Mouse (Mus musculus): Measurements from ENCODE around the gene Zmiz1. TPM values are rescaled to one million over a fixed set of nuclear protein-coding genes. Genes with fewer than 3 reads are reported as not detected.

The Zmiz1 gene
- total RNA-seq, 2 experiments from 2014 or later = 106 to 107 TPM

DNA sequence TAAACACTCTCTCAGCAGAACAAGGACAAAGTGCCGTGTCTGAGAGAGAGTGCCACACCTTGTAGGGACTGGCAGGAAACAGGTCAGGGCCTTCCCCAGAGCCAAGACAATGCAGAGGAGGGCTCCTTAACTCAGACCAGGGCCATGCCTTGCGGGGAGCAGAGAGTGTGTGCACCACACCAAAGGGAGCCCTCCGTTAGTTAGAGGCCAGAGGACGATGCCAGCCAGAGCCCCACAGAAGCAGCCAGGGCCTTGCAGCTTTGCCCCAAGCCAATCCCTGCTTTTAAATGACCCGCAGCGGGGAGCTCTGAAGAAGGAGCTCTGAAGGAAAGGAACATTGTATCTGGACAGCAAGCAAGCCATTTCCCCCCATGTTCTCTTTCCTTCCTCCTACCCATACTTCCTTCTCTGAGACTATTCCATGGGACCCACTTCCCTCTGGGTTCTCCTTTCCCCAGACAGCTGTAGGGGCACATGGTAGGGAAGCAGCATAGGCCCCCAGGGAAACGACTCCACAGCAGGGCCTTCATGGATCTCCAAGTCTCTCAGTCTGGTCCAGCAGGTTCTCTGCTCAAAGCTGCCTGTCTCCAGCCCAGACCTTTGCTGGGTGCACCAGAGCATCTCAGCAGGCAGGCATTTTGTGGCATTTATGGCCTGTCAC, 204.8 kb downstream of the Zmiz1 start:
- no peak overlapping the region for H3K4me3 ChIP-seq
- intact Hi-C loops (cut with DNase I) = no loop called here
- DNase-seq (ENCODE audit: extremely low spot score in 1 of 2, low spot score in 2 of 2) = no peak
- no peak overlapping the region for H3K27ac ChIP-seq
- TF ChIP-seq CTCF (IDR thresholded peaks at IDR 0.05) = no peak

DNA sequence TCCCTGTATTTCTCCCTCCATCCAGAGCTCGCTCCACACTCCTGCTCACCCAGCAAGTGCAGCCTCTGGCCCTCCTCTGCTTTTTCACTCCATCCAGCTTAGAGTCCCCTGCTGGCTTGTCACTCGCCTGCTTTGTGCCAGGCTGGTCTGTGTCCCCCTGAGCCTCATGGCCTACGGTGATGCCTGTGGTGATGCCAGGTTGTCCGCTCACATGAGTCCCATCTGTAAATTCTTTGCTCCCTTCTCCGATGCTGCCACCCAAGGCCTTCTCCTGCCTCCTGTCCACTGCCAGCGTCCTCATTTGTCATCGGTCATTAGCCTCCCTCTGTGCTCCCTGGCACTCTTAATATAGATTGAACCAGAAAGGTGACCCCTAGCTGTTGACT, 205.3 kb downstream of the Zmiz1 start:
- Histone ChIP-seq H3K27ac (no peak overlapping the region), H3K4me3 (no peak overlapping the region)
- DNase-seq (ENCODE audit: extremely low spot score in 1 of 2, low spot score in 2 of 2) = no peak
- TF ChIP-seq CTCF (IDR thresholded peaks at IDR 0.05) = no peak
- intact Hi-C loops (cut with DNase I) = no loop called here

DNA sequence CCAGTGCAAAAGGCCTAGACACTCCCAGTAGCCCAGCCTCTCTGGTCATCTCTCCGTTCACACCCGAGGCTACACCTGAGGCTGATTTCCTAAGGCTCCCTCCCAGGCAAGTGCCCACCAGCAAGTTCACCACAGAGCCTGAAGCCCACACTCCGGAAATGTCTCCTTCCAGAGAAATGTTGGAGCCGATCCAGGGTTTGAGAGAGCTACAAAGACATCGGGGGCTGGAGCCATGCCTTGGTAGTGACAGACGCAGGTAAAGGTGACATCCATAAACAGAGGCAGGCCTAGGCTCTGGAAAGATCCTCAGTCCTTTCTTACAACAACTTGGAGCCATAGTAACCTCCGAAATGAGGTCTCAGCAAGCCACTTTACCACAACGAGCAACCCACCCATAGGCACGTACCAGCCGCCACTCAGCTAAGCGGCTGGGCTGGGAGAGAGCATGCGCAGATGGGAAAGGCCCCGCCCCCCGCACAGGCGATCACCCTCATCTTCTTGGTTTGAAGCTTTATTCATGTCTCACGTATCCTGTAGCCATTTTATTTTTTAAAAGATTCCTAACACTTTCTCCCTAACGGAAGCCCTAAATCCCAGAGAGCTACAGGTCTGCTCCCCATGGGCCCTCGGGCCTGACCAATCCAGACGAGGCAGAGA, 206.5 kb downstream of the Zmiz1 start:
- H3K4me3 ChIP-seq = no peak overlapping the region
- DNase-seq (ENCODE audit: extremely low spot score in 1 of 2, low spot score in 2 of 2) = peak in 1 of 2 experiments; percentile 37
- no peak overlapping the region; the same call in 1 of the 2 replicates for H3K27ac ChIP-seq
- intact Hi-C loops (cut with DNase I) = no loop called here
- TF ChIP-seq CTCF (IDR thresholded peaks at IDR 0.05) = no peak

DNA sequence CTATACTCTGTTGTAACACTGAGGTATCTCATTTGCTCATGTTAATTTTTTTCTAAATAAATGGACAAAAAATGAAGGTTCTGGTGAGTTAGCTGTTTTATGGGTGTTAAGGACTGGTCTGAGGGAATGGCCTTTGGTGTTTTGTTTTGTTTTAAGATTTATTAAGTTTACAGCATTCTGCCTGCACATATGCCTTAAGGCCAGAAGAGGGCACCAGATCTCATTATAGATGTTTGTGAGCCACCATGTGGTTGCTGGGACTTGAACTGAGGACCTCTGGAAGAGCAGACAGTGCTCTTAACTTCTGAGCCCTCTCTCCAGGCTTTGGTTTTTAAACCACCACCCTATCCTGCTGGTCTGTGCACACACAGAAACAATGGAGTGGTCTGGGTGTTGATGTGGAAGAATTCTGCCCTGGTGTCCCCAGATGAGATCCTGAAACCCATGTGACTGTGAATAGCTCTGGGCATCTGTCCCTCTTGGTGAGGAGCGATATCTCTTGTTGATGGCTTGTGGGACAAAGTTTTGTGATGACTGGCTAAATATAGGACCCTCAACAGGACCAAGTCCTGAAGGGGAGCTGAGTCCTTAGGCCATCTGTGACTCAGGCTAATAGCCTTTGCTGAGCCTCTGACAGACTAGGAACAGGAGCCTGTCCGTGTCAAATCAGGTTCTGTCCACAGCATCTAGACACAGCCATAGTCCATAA, 207.8 kb downstream of the Zmiz1 start:
- intact Hi-C loops (cut with DNase I) = no loop called here
- peak; percentile 58 for TF ChIP-seq CTCF (IDR thresholded peaks at IDR 0.05)
- DNase-seq (ENCODE audit: extremely low spot score in 1 of 2, low spot score in 2 of 2) = no peak
- no peak overlapping the region for H3K4me3 ChIP-seq
- H3K27ac ChIP-seq = no peak overlapping the region

DNA sequence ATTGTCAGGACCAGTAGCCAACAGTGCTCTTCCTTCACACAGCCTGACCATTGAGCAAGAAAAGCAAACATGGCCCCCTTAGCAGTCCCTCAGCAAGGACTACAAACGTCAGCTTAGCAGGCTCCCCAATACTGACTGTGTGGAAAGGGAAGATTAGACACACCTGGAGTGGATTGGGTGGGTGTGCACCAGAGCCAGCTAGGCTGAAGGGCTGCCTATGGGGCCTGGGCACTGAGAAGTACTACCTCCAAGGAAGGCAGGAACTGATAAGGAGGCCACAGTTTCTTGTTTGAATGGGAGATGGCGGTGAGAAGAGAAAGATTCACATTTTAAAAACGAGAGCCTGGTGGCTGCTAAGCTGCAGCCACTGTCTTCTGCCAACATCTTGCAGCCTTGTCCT, 208.6 kb downstream of the Zmiz1 start:
- Histone ChIP-seq H3K4me3 (no peak overlapping the region), H3K27ac (peak overlapping the region; percentile 36; the same call in 1 of the 2 replicates)
- no peak for TF ChIP-seq CTCF (IDR thresholded peaks at IDR 0.05)
- no peak for DNase-seq (ENCODE audit: extremely low spot score in 1 of 2, low spot score in 2 of 2)
- intact Hi-C loops (cut with DNase I) = no loop called here

DNA sequence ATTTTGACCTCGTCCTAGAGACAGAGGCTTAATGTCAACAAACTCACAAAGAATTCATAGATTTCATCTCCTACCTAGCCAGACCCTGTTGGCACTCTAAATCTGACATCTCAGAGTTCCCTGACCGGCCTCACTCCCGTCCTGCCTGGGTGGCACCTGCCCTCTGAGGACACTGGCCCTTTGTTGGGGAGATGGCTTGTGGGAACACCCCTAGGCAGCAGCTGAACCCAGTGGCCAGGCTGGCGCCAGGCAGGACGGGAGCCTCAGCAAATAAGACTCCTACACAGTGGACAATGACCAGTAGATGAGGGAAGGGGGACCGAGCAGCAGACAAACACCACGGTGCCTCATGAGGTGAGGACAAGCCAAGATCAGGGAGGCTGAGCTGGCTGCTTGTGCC, 220.6 kb downstream of the Zmiz1 start:
- no peak overlapping the region for H3K4me3 ChIP-seq
- intact Hi-C loops (cut with DNase I) = no loop called here
- no peak overlapping the region for H3K27ac ChIP-seq
- TF ChIP-seq CTCF (IDR thresholded peaks at IDR 0.05) = no peak
- DNase-seq (ENCODE audit: extremely low spot score in 1 of 2, low spot score in 2 of 2) = no peak

DNA sequence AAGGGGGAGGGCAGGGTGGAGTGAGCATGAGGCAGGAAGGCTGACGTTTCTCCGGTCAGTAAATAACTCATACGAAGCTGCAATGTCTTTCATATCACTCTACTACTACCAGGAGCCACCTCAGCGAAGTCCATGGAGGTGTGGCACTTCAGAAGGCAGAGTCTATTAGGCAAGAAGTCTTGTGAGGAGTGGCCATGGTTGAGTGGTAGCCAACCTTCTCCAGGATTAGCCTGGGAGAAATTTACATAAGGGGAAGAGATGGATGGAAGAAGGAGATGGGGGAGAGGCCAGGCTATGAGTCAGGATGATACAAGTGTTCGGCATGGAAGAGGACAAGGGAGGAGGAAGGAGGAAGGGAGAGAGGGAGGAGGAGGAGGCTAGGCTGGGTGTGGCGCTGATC, 223.0 kb downstream of the Zmiz1 start:
- no peak overlapping the region for H3K27ac ChIP-seq
- TF ChIP-seq CTCF (IDR thresholded peaks at IDR 0.05) = no peak
- DNase-seq (ENCODE audit: extremely low spot score in 1 of 2, low spot score in 2 of 2) = no peak
- H3K4me3 ChIP-seq = no peak overlapping the region
- intact Hi-C loops (cut with DNase I) = no loop called here

DNA sequence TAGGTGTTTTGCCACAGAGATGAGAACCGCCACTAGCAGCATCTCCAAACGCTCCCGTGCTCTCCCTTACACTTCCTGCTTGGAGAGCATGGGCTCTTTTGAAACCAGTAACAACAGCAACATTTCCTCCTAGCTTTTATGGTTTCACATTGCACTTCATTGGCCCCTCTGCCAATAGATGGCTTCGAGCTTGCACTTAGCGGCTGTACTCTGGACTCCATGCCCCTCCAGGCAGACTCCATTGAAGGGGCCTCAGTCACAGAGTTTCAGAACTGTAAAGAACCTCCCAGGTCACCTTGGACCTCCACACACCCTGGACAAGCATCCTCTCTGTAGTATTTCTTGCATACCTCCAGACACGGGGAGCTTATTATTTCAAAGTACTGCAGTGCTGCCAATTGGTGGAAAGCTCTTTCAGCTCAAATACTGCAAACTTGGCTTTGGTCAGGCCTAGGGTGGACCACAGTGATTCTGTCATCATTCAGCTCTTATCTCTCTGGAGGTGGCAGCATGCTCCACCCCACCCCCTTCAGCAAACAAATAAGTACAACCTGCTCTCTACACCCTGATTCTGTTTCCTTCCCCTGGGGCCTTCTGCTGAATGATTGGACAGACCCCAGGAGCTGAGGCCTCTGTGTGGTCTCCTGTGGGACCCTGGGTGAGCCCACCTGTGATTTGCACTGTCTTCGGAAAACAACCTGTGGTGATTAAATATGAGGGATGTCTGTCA, 227.4 kb downstream of the Zmiz1 start:
- no peak for DNase-seq (ENCODE audit: extremely low spot score in 1 of 2, low spot score in 2 of 2)
- intact Hi-C loops (cut with DNase I) = no loop called here
- Histone ChIP-seq H3K4me3 (no peak overlapping the region), H3K27ac (no peak overlapping the region)
- no peak for TF ChIP-seq CTCF (IDR thresholded peaks at IDR 0.05)

DNA sequence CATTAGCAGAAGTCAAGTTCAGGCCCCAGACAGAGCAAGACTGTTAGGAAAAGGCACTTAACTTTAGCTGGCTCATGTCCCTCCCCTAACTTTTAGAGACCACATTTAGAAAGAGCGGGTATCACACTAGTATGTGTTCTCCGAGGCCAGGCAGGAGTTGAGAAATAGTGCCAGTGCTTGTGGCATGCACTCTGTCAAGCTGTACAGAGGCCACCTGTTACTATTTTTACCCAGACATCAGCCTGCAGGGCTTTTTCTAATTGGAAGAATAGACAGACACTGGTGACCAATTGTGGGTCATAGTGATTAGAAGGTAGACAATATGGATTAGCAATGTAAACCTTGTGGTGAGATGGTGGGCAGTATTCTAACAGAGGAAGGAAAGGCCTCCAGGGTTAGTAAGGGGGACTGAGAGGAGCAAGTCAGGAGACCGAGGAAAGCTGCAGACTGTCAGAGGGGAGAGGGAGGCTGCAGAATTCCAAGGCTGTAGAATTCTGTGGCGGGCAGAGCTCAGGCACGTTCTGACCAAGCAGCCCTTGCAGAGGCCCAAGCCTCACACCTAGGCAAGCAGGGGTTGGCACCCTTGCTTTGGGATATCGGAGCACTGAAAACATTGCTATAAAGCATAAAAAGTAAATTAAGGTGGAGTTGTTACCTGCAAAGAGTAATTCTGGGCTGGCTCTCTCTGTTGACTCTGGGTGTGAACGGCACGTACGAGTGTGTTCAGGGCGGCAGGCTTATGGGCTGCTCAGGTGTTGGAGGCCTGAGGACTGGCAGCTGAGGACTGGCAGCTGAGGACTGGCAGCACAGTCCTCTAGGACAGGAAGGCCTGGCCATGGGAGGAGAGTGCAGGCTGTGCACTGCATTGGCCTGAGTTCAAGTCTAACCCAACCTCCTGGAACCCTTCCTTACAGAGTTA, 228.3 kb downstream of the Zmiz1 start:
- TF ChIP-seq CTCF (IDR thresholded peaks at IDR 0.05) = no peak

DNA sequence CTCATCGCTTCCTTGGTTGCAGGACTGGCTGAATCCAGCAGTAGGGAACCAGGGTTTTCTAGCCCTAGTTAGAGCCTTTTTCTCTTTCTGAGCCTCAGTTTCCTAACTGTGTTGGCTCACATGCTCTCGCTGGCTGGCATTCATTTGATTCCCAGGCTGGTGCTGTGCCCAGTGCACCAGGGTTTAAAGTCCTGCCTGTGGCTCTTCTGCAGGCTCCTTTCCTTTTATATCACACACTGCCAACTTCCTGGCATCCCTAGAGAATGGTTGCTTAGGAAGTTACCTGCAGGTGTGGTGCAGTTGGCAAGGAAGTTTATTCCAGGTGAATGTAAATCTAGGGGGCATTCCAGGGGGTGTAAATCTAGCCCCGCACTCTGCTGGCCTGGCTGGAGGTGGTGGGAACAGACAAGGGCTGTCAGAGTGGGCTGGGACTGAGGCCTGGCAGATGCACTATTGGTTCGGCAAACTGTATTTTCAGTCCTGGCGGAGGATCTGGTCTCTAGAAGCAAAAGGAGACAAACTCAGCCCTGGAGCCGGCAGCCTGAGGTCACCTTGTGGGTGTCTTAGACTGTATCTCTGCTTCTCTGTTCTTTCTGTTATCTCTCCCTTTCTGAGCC, 234.4 kb downstream of the Zmiz1 start:
- no peak for DNase-seq (ENCODE audit: extremely low spot score in 1 of 2, low spot score in 2 of 2)
- intact Hi-C loops (cut with DNase I) = no loop called here
- TF ChIP-seq CTCF (IDR thresholded peaks at IDR 0.05) = no peak
- Histone ChIP-seq H3K4me3 (peak overlapping the region; percentile 86; the same call in 1 of the 2 replicates), H3K27ac (peak overlapping the region; percentile 78)

More for the DNA sequence above, 228.3 kb downstream of the Zmiz1 start:
- no peak for DNase-seq (ENCODE audit: extremely low spot score in 1 of 2, low spot score in 2 of 2)
- Histone ChIP-seq H3K4me3 (no peak overlapping the region), H3K27ac (no peak overlapping the region)
- intact Hi-C loops (cut with DNase I) = no loop called here

Measured in left cerebral cortex, adult 2 months (tissue).